Mouse (Mus musculus) ES-E14 (cell line): ENCODE results near the gene Zfp341. TPM values are rescaled to one million over a fixed set of nuclear protein-coding genes. Genes with fewer than 3 reads are reported as not detected.
A peak's percentile ranks its signal among the peaks of the same experiment; 100 is the strongest.

Source experiments
- DNase-seq: peaks from one replicate; pipeline ENCODE4 v3.0.0-alpha.2; 2013; ENCODE audit warnings: low read depth, low spot score
- H3K27ac ChIP-seq: 2 replicates; pipeline ENCODE4 v1.5.1; 2012; ENCODE audit warnings: low read depth, mild to moderate bottlenecking, low read length, moderate library complexity, mixed read lengths; ENCODE audit not compliant: poor library complexity, insufficient read depth, severe bottlenecking
- H3K36me3 ChIP-seq: 2 replicates; pipeline ENCODE4 v1.6.1; 2012; ENCODE audit warnings: mild to moderate bottlenecking, low read length, moderate library complexity, mixed read lengths; ENCODE audit not compliant: control insufficient read depth, poor library complexity, insufficient read depth, severe bottlenecking
- H3K4me1 ChIP-seq, 2 experiments: fragments of 150-350 bp in 1 of 2; sonication (generic) in 1 of 2; 2 replicates each; pipeline ENCODE4 v1.6.1; 2012; ENCODE audit warnings: low read length in 2 of 2, mild to moderate bottlenecking in 1 of 2, mixed read lengths in 1 of 2; ENCODE audit not compliant: control insufficient read depth in 2 of 2, insufficient read depth in 2 of 2, poor library complexity in 1 of 2
- H3K4me3 ChIP-seq, 2 experiments: fragments of 150-350 bp in 1 of 2; sonication (generic) in 1 of 2; 2 replicates each; pipeline ENCODE4 v1.5.1; 2012; ENCODE audit warnings: low read length in 2 of 2, low read depth in 1 of 2, mild to moderate bottlenecking in 1 of 2, mixed read lengths in 1 of 2; ENCODE audit not compliant: insufficient read depth in 1 of 2, poor library complexity in 1 of 2, severe bottlenecking in 1 of 2
- H3K9ac ChIP-seq: 2 replicates; pipeline ENCODE4 v1.6.1; 2012; ENCODE audit warnings: low read depth, mild to moderate bottlenecking, low read length, mixed read lengths; ENCODE audit not compliant: poor library complexity, insufficient read depth, severe bottlenecking
- H3K9me3 ChIP-seq: fragments of 150-350 bp; sonication (generic); 2 replicates; pipeline ENCODE4 v1.6.1; 2012; ENCODE audit warnings: low read depth, mild to moderate bottlenecking, low read length; ENCODE audit not compliant: control insufficient read depth, insufficient read depth
- CHD2 ChIP-seq: IDR thresholded peaks from 2 replicates; pipeline ENCODE4 v1.6.1; 2014; ENCODE audit warnings: mild to moderate bottlenecking, low read depth, low read length, inconsistent platforms
- HCFC1 ChIP-seq: IDR thresholded peaks from 2 replicates; pipeline ENCODE4 v1.6.1; 2012; ENCODE audit warnings: low read length, inconsistent platforms, borderline replicate concordance; ENCODE audit not compliant: insufficient read depth
- MAFK ChIP-seq: IDR thresholded peaks from 2 replicates; pipeline ENCODE4 v1.6.1; 2014; ENCODE audit warnings: mild to moderate bottlenecking, low read depth, low read length, inconsistent platforms; ENCODE audit not compliant: insufficient read depth
- ZC3H11A ChIP-seq: IDR thresholded peaks from 2 replicates; pipeline ENCODE4 v1.6.1; 2012; ENCODE audit warnings: low read depth, mild to moderate bottlenecking, inconsistent platforms, low read length, borderline replicate concordance
- ZNF384 ChIP-seq: IDR thresholded peaks from 2 replicates; pipeline ENCODE4 v1.6.1; 2012; ENCODE audit warnings: low read depth, low read length, inconsistent platforms
- in situ Hi-C, 2 experiments: fragments of 600-800 bp; cut with MboI; formaldehyde crosslinking; loops; one replicate each; pipeline ENCODE4 v1.15.1; 2025; ENCODE audit warnings: low sequenced_read_pairs in 2 of 2, inconsistent platforms in 1 of 2; ENCODE audit not compliant: unreplicated experiment in 2 of 2
- total RNA-seq: library from RNA; depleted of rRNA; stranded (reverse); fragments of 300-350 nt; gene quantifications from 2 replicates; pipeline ENCODE4 v1.2.3, GENCODE M21; 2012; rRNA removed

Gene Zfp341
- total RNA-seq: 3.2 and 4.0 TPM in 2 replicates

GRCm38 (mm10) chr2:154613118-154614115 is at the start of gene Zfp341, which contains the start of gene 4930519P11Rik:
TSS of gene Zfp341 (plus strand) at chr2:154613297.
TSS of gene 4930519P11Rik (minus strand) at chr2:154613437.
- Histone ChIP-seq H3K4me1 (peaks cover 6 to 8% of the 10 kb centered on the region in 2 experiments; a peak in 3 of 4 replicates), H3K36me3 (no peaks in the 10 kb centered on the region), H3K27ac (peak within 1 kb of the TSS; percentile 97), H3K9me3 (no peaks in the 10 kb centered on the region), H3K4me3 (peak within 1 kb of the TSS; percentile 74 to 75), H3K9ac (peak within 1 kb of the TSS; percentile 90)
- DNase-seq: peak; percentile 65
- TF ChIP-seq CHD2 (no peak), ZC3H11A (no peak), HCFC1 (peak; percentile 64; the same call in 1 of the 2 replicates), ZNF384 (no peak), MAFK (0 out of 2 replicates have a peak, but pooled peaks have one; percentile 5)
- in situ Hi-C loops: no loop called here

GRCm38 (mm10) chr2:154563612-154564170 is 49.4 kb upstream of the Zfp341 start:
- H3K27ac ChIP-seq: no peak overlapping the region
- no peak overlapping the region for H3K9ac ChIP-seq
- DNase-seq: no peak
- H3K4me1 ChIP-seq: peaks cover 6 to 19% of the 10 kb centered on the region in 2 experiments; a peak in 3 of 4 replicates
- peaks cover 21% of the 10 kb centered on the region for H3K36me3 ChIP-seq
- in situ Hi-C loops: no loop called here
- TF ChIP-seq ZNF384: no peak
- TF ChIP-seq MAFK: no peak
- TF ChIP-seq CHD2: no peak
- no peak for TF ChIP-seq ZC3H11A
- no peak for TF ChIP-seq HCFC1
- no peak overlapping the region for H3K4me3 ChIP-seq
- H3K9me3 ChIP-seq: no peaks in the 10 kb centered on the region

- in situ Hi-C loops: no loop called here
- Histone ChIP-seq H3K4me3 (no peak overlapping the region), H3K27ac (no peak overlapping the region), H3K9ac (no peak overlapping the region), H3K36me3 (peaks cover 15% of the 10 kb centered on the region), H3K9me3 (no peaks in the 10 kb centered on the region), H3K4me1 (peaks cover 4 to 20% of the 10 kb centered on the region in 2 experiments; a peak in 3 of 4 replicates)
- TF ChIP-seq ZNF384: no peak
- no peak for TF ChIP-seq HCFC1
- TF ChIP-seq ZC3H11A: no peak
- no peak for TF ChIP-seq CHD2
- TF ChIP-seq MAFK: no peak
- DNase-seq: no peak
Observed at GRCm38 (mm10) chr2:154565562-154565961, 47.5 kb upstream of the Zfp341 start.

- TF ChIP-seq CHD2 (no peak), MAFK (no peak), ZC3H11A (no peak), ZNF384 (no peak), HCFC1 (no peak)
- no peak for DNase-seq
- Histone ChIP-seq H3K9ac (no peak overlapping the region), H3K9me3 (no peaks in the 10 kb centered on the region), H3K4me1 (peaks cover 9 to 27% of the 10 kb centered on the region in 2 experiments), H3K27ac (no peak overlapping the region), H3K36me3 (peaks cover 7% of the 10 kb centered on the region; the same call in 1 of the 2 replicates), H3K4me3 (no peak overlapping the region)
- in situ Hi-C loops: no loop called here
Observed at GRCm38 (mm10) chr2:154566641-154567040, 46.5 kb upstream of the Zfp341 start.
